ENCODE assay signal across 13 mouse cellular contexts in genomic region chr16:70407780-70408179, GRCm38 (mm10).
"Had no signal": no experiment of that assay in that cellular context is flagged by ENCODE, and none has a peak within 500 bp of the region (broad histone marks: within the 10 kb centered on the region; RNA-seq: fewer than 3 reads in every experiment).

No protein-coding gene starts in this region.

- DNase-seq: kidney, postnatal 14 days; lung, embryonic 14.5 days; lung, postnatal 10 days; lung, postnatal 4 days; midbrain, embryonic 14.5 days; right cerebral cortex, postnatal 4 days; spleen, adult 18-20 months; thymus, adult 18-20 months; thymus, postnatal 14 days had no signal

- ATAC-seq: liver, embryonic 12.5 days had no signal

- H3K4me3 ChIP-seq: left cerebral cortex, adult 2 months; limb, embryonic 15.5 days; liver, embryonic 12.5 days; neural tube, embryonic 12.5 days had no signal

- H3K27ac ChIP-seq: left cerebral cortex, adult 2 months; limb, embryonic 15.5 days; liver, embryonic 12.5 days; neural tube, embryonic 12.5 days had no signal

- H3K36me3 ChIP-seq: limb, embryonic 15.5 days; liver, embryonic 12.5 days; neural tube, embryonic 12.5 days had no signal

- H3K27me3 ChIP-seq: limb, embryonic 15.5 days; liver, embryonic 12.5 days; neural tube, embryonic 12.5 days had no signal

- H3K4me1 ChIP-seq: limb, embryonic 15.5 days; liver, embryonic 12.5 days; neural tube, embryonic 12.5 days had no signal
